Mouse (Mus musculus) liver, adult 2 months (tissue): ENCODE results near the gene Clec4e.
"Not testable (repeated sequence)": the region's sequence is repeated elsewhere in the genome, so short reads cannot be mapped to it uniquely, and the experiment has no call there.

Source experiments
- CTCF ChIP-seq: fragments of 200-500 bp; IDR thresholded peaks from 2 replicates; pipeline ENCODE4 v1.5.1; 2011; ENCODE audit warnings: low read depth, low read length, control low read depth
- POLR2A ChIP-seq: fragments of 200-500 bp; IDR thresholded peaks from 2 replicates; pipeline ENCODE4 v1.6.1; 2011; ENCODE audit warnings: low read length, control low read depth; ENCODE audit not compliant: insufficient read depth; ENCODE audit errors: extremely low read depth

DNA sequence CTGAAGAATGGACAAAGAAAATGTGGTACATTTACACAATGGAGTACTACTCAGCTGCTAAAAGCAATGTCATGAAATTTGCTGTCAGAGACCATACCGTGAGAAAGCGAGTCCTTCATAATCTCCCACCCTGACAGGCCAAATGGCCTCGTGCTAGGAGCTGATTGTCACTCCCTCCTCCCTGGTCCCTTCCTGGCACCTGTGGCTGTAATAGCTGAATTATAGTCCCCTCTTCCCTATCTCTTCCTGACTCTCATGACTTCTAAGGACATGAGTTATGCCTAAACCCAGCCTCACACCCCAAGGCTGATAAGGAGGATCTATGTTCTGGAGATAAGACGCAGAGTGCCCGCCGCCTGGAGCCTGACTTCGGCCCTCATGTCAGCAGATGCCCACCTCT lies 16.6 kb upstream of the Clec4e start:
- not testable (repeated sequence) for TF ChIP-seq CTCF, POLR2A
